Mouse (Mus musculus): ENCODE measurements around the gene Dapl1.

DNA sequence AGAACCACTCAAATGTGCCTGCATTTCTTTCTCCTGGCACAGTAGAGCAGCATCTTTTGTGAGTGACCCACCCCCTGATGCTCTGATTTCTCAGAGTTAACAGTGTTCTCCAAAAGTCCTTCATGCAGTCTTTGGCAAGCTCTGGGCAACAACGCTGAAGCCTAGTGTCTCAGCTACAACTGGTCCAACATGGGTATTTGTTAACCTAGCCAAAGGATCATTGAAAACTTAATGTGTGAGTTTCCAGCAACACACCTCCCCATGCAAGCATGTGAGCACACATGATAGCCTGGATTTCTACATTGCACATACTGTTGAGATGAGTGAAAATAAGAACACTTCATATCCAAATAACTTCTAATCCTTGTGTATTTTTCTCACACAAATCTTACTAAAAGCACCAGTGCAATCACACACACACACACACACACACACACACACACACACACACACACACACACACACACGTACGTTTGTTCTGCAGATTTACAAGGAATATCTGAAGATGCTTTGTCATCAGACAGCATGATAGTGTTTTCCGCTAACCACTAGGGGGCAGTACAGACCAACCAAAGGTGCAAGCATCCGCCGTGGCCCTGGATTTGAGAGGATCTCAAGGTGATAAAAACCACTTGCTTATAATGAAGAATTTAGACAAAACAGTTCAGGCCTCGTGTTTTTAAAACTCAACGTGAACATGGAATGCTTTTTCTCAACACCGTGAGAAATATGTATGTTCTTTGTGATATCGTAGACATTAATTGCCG lies 56.9 kb downstream of the Dapl1 start:
- TF ChIP-seq CTCF (IDR thresholded peaks at IDR 0.05; ENCODE audit: low read depth) (peak; percentile 90), EP300 (IDR thresholded peaks at IDR 0.05; ENCODE audit: low read depth) (no peak)

Measured in liver, postnatal 0 days (tissue).